Mouse (Mus musculus) Patski (cell line): ENCODE data around the gene Gm44502. TPM values are rescaled to one million over a fixed set of nuclear protein-coding genes. Genes with fewer than 3 reads are reported as not detected.

Source experiments
- ATAC-seq: fragments of 100-300 bp; one replicate; pipeline ENCODE4 v1.8.0; 2021
- CTCF ChIA-PET: fragments of 350-600 bp; sonication (Branson Sonifier 250); formaldehyde crosslinking; loops from one replicate; lab custom pipeline; 2022; ENCODE audit warnings: inconsistent platforms; lab: Charles Lee
- POLR2A ChIA-PET: fragments of 350-600 bp; sonication (Branson Sonifier 250); formaldehyde crosslinking; loops from one replicate; lab custom pipeline; 2022; ENCODE audit warnings: antibody characterized with exemption, inconsistent platforms; lab: Charles Lee
- DNase-seq: peaks from one replicate; pipeline ENCODE4 v3.0.0-alpha.2; 2011; ENCODE audit warnings: low read depth, low spot score
- H3K27me3 ChIP-seq: fragments of 371-371 bp; one replicate; pipeline ENCODE4 v1.5.1; 2021
- CTCF ChIP-seq: fragments of 100-300 bp; IDR thresholded peaks from one replicate; pipeline ENCODE4 v1.5.1; 2021
- in situ Hi-C: fragments of 300-500 bp; cut with MboI; formaldehyde crosslinking; loops from 3 replicates; pipeline ENCODE4 v1.11.1; 2018; ENCODE audit warnings: low pct_unique_long_range_greater_than_20kb, mixed read lengths
- polyA plus RNA-seq: library from polyadenylated mRNA; unstranded; gene quantifications from one replicate; pipeline ENCODE4 v1.2.3, GENCODE M21; 2021

Gm44502 gene
- polyA plus RNA-seq, 1 experiment from 2014 or later: not detected

GRCm38 (mm10) chr15:89399716-89400115, 29.8 kb downstream of the Gm44502 start:
- peaks cover 40% of the 10 kb centered on the region for H3K27me3 ChIP-seq
- ChIA-PET CTCF (interaction anchor here (1.2 kb wide), 1 partner anchor 20 kb away, joined by 3 read pairs; no protein-coding TSS in a partner anchor), POLR2A (interaction anchor here (1.0 kb wide), 1 partner anchor 9 kb away, joined by 3 read pairs; no protein-coding TSS in a partner anchor)
- TF ChIP-seq CTCF: no peak
- in situ Hi-C loops: no loop called here
- ATAC-seq (no peak), DNase-seq (no peak)

- ChIA-PET POLR2A (no interaction called here), CTCF (interaction anchor here (1.8 kb wide), 1 partner anchor 16 kb away, joined by 6 read pairs; no protein-coding TSS in a partner anchor)
- H3K27me3 ChIP-seq: peaks cover 43% of the 10 kb centered on the region
- no peak for TF ChIP-seq CTCF
- in situ Hi-C loops: no loop called here
- DNase-seq: no peak
- ATAC-seq: no peak
Measured at GRCm38 (mm10) chr15:89398146-89398545, 31.4 kb downstream of the Gm44502 start.

- CTCF ChIA-PET: interaction anchor here (1.8 kb wide), 1 partner anchor 17 kb away, joined by 6 read pairs; no protein-coding TSS in a partner anchor
- POLR2A ChIA-PET: no interaction called here
- TF ChIP-seq CTCF: no peak
- in situ Hi-C loops: no loop called here
- H3K27me3 ChIP-seq: peaks cover 43% of the 10 kb centered on the region
- DNase-seq (no peak), ATAC-seq (no peak)
Measured at GRCm38 (mm10) chr15:89396883-89397282, 32.6 kb downstream of the Gm44502 start.

GRCm38 (mm10) chr15:89390081-89390480, 39.4 kb downstream of the Gm44502 start:
- ChIA-PET POLR2A (no interaction called here), CTCF (interaction anchor here (1.0 kb wide), 2 partner anchors 40 to 61 kb away, joined by 3 read pairs; partner anchors contain the start of genes C730034F03Rik, Chkb and Gm44502)
- ATAC-seq (no peak), DNase-seq (no peak)
- in situ Hi-C loops: no loop called here
- no peak for TF ChIP-seq CTCF
- peaks cover 52% of the 10 kb centered on the region for H3K27me3 ChIP-seq

GRCm38 (mm10) chr15:89387127-89387526, 42.4 kb downstream of the Gm44502 start:
- in situ Hi-C loops: no loop called here
- no peak for TF ChIP-seq CTCF
- POLR2A ChIA-PET: no interaction called here
- H3K27me3 ChIP-seq: peaks cover 56% of the 10 kb centered on the region
- no peak for DNase-seq
- no peak for ATAC-seq
- CTCF ChIA-PET: no interaction called here

GRCm38 (mm10) chr15:89384617-89385016, 44.9 kb downstream of the Gm44502 start, which contains the start of gene Klhdc7b:
Gene Klhdc7b, plus strand, starts transcription at chr15:89384917.
- ChIA-PET POLR2A (no interaction called here), CTCF (no interaction called here)
- ATAC-seq (no peak), DNase-seq (no peak)
- in situ Hi-C loops: no loop called here
- peaks cover 60% of the 10 kb centered on the region for H3K27me3 ChIP-seq
- TF ChIP-seq CTCF: no peak

GRCm38 (mm10) chr15:89379429-89379828, 50.1 kb downstream of the Gm44502 start:
- ChIA-PET CTCF (no interaction called here), POLR2A (interaction anchor here (0.6 kb wide), 1 partner anchor 22 kb away, joined by 3 read pairs; no protein-coding TSS in a partner anchor)
- no peak for DNase-seq
- no peak for ATAC-seq
- TF ChIP-seq CTCF: no peak
- in situ Hi-C loops: loop anchor here (10.0 kb wide), 1 partner anchor 555 kb away; no protein-coding TSS in a partner anchor
- H3K27me3 ChIP-seq: peaks cover 38% of the 10 kb centered on the region

GRCm38 (mm10) chr15:89378831-89379401, 50.6 kb downstream of the Gm44502 start, which contains the start of gene Odf3b:
Gene Odf3b, minus strand, starts transcription at chr15:89379282.
- ATAC-seq (no peak), DNase-seq (no peak)
- in situ Hi-C loops: loop anchor here (10.0 kb wide), 1 partner anchor 554 kb away; no protein-coding TSS in a partner anchor
- no peak for TF ChIP-seq CTCF
- ChIA-PET POLR2A (no interaction called here), CTCF (no interaction called here)
- peaks cover 34% of the 10 kb centered on the region for H3K27me3 ChIP-seq

GRCm38 (mm10) chr15:89377938-89378828, 51.3 kb downstream of the Gm44502 start:
- POLR2A ChIA-PET: no interaction called here
- in situ Hi-C loops: loop anchor here (10.0 kb wide), 1 partner anchor 553 kb away; no protein-coding TSS in a partner anchor
- TF ChIP-seq CTCF: no peak
- CTCF ChIA-PET: no interaction called here
- no peak for ATAC-seq
- DNase-seq: no peak
- peaks cover 34% of the 10 kb centered on the region for H3K27me3 ChIP-seq

- ATAC-seq (no peak), DNase-seq (no peak)
- in situ Hi-C loops: loop anchor here (10.0 kb wide), 1 partner anchor 553 kb away; no protein-coding TSS in a partner anchor
- ChIA-PET POLR2A (no interaction called here), CTCF (no interaction called here)
- no peak for TF ChIP-seq CTCF
- H3K27me3 ChIP-seq: peaks cover 32% of the 10 kb centered on the region
Measured at GRCm38 (mm10) chr15:89377362-89377761, 52.1 kb downstream of the Gm44502 start.
